In genomic region chr5:93190428-93190827, GRCm38 (mm10) we compare ENCODE assay signal across 30 mouse cellular contexts. TPM values are rescaled to one million over a fixed set of nuclear protein-coding genes. Genes with fewer than 3 reads are reported as not detected.
"Had no signal": no experiment of that assay in that cellular context is flagged by ENCODE, and none has a peak within 500 bp of the region (broad histone marks: within the 10 kb centered on the region; RNA-seq: fewer than 3 reads in every experiment).

No protein-coding gene starts in this region.

- ATAC-seq: forebrain, embryonic 13.5 days; forebrain, embryonic 14.5 days; forebrain, embryonic 15.5 days; forebrain, embryonic 16.5 days; forebrain, postnatal 0 days had no signal

- H3K4me2 ChIP-seq: embryonic facial prominence, embryonic 12.5 days; embryonic facial prominence, embryonic 13.5 days; embryonic facial prominence, embryonic 15.5 days; forebrain, embryonic 12.5 days; forebrain, embryonic 13.5 days; forebrain, embryonic 15.5 days had no signal

- DNase-seq: cerebellum, adult 2 months; cerebellum, adult 8-10 months; cerebellum, adult 9-10 months; cerebellum, adult 9-11 months; cerebellum, postnatal 10 days; cerebellum, postnatal 14 days; cerebellum, postnatal 25 days; cerebellum, postnatal 36 days; embryo, embryonic 11 days; forebrain, postnatal 0 days; gastrocnemius, adult 2 months; gastrocnemius, postnatal 10 days; gastrocnemius, postnatal 14 days; gastrocnemius, postnatal 25 days; gastrocnemius, postnatal 36 days; heart, adult 18-20 months; heart, adult 2 months had no signal

- H3K27me3 ChIP-seq: embryonic facial prominence, embryonic 12.5 days; embryonic facial prominence, embryonic 13.5 days; embryonic facial prominence, embryonic 15.5 days; forebrain, embryonic 12.5 days; forebrain, embryonic 13.5 days; forebrain, embryonic 15.5 days had no signal

- H3K27ac ChIP-seq: embryonic facial prominence, embryonic 10.5 days; embryonic facial prominence, embryonic 12.5 days; embryonic facial prominence, embryonic 13.5 days; embryonic facial prominence, embryonic 15.5 days; forebrain, embryonic 10.5 days; forebrain, embryonic 12.5 days; forebrain, embryonic 13.5 days; forebrain, embryonic 15.5 days; gastrocnemius, adult 2 months; heart, adult 2 months had no signal

- H3K4me3 ChIP-seq: embryonic facial prominence, embryonic 10.5 days; embryonic facial prominence, embryonic 12.5 days; embryonic facial prominence, embryonic 13.5 days; embryonic facial prominence, embryonic 15.5 days; erythroblast, embryonic 14.5 days; forebrain, embryonic 10.5 days; forebrain, embryonic 12.5 days; forebrain, embryonic 13.5 days; forebrain, embryonic 15.5 days; gastrocnemius, adult 2 months; heart, adult 2 months had no signal

- H3K4me1 ChIP-seq: embryonic facial prominence, embryonic 10.5 days; embryonic facial prominence, embryonic 12.5 days; embryonic facial prominence, embryonic 13.5 days; embryonic facial prominence, embryonic 15.5 days; forebrain, embryonic 10.5 days; forebrain, embryonic 12.5 days; forebrain, embryonic 13.5 days; forebrain, embryonic 15.5 days had no signal

- H3K9me3 ChIP-seq: embryonic facial prominence, embryonic 10.5 days; embryonic facial prominence, embryonic 12.5 days; embryonic facial prominence, embryonic 13.5 days; embryonic facial prominence, embryonic 15.5 days; forebrain, embryonic 10.5 days; forebrain, embryonic 12.5 days; forebrain, embryonic 13.5 days; forebrain, embryonic 15.5 days had no signal

- H3K9ac ChIP-seq: embryonic facial prominence, embryonic 12.5 days; embryonic facial prominence, embryonic 13.5 days; embryonic facial prominence, embryonic 15.5 days; forebrain, embryonic 12.5 days; forebrain, embryonic 13.5 days; forebrain, embryonic 15.5 days; forebrain, postnatal 0 days had no signal

RNA-seq across cellular contexts. Expression of gene 2010109A12Rik, which starts 15.9 kb away (rescaled TPM):
- total RNA-seq: gastrocnemius, adult 8-10 months; gastrocnemius, postnatal 36 days had no signal
- polyA plus RNA-seq: cortical plate, adult 2 months; erythroblast, embryonic 14.5 days; heart, adult 2 months had no signal
